Mouse (Mus musculus) liver, embryonic 15.5 days (tissue): Measurements from ENCODE around the gene 5730522E02Rik. TPM values are rescaled to one million over a fixed set of nuclear protein-coding genes. Genes with fewer than 3 reads are reported as not detected.

Source experiments
- ATAC-seq: fragments of 200-750 bp; cut with Nextera tagmentation; 2 replicates; pipeline ENCODE4 v1.8.0; 2017; ENCODE audit warnings: moderate number of reproducible peaks, mild to moderate bottlenecking, moderate library complexity; ENCODE audit not compliant: insufficient read depth
- H3K27ac ChIP-seq: fragments of 300-500 bp; sonication (generic); replicated peaks from 2 replicates; pipeline ENCODE4 v1.5.1; 2015; ENCODE audit warnings: mild to moderate bottlenecking, inconsistent platforms
- H3K27me3 ChIP-seq: fragments of 300-500 bp; sonication (generic); 2 replicates; pipeline ENCODE4 v1.6.1; 2015; ENCODE audit warnings: mild to moderate bottlenecking, inconsistent platforms
- H3K36me3 ChIP-seq: fragments of 300-500 bp; sonication (generic); replicated peaks from 2 replicates; pipeline ENCODE4 v1.6.1; 2015; ENCODE audit warnings: moderate library complexity, mild to moderate bottlenecking, inconsistent platforms
- H3K4me1 ChIP-seq: fragments of 300-500 bp; sonication (generic); replicated peaks from 2 replicates; pipeline ENCODE4 v1.6.1; 2015; ENCODE audit warnings: inconsistent platforms
- H3K4me2 ChIP-seq: fragments of 300-500 bp; sonication (generic); 2 replicates; pipeline ENCODE4 v1.6.1; 2015; ENCODE audit warnings: moderate library complexity, mild to moderate bottlenecking, inconsistent platforms
- H3K4me3 ChIP-seq: fragments of 300-500 bp; sonication (generic); replicated peaks from 2 replicates; pipeline ENCODE4 v1.5.1; 2015; ENCODE audit warnings: mild to moderate bottlenecking, inconsistent platforms
- H3K9ac ChIP-seq: fragments of 300-500 bp; sonication (generic); 2 replicates; pipeline ENCODE4 v1.6.1; 2015; ENCODE audit warnings: moderate library complexity, mild to moderate bottlenecking, inconsistent platforms
- H3K9me3 ChIP-seq: fragments of 300-500 bp; sonication (generic); replicated peaks from 2 replicates; pipeline ENCODE4 v1.6.1; 2016; ENCODE audit warnings: inconsistent platforms
- WGBS: fragments of 180-500 bp; shearing (Covaris S2); methylation state at CpG from one replicate; pipeline ENCODE4 v1.1.7; 2015; ENCODE audit warnings: mixed read lengths; ENCODE audit not compliant: insufficient replicate concordance; 5-methylcytosine and 5-hydroxymethylcytosine counted together
- polyA plus RNA-seq: library from polyadenylated mRNA; unstranded; fragments of >200 nt; fragmentation: Nextera tagmentation; extraction: Ambion mirVana; gene quantifications from 2 replicates; pipeline ENCODE4 v1.2.1, GENCODE M21; 2015

The 5730522E02Rik gene
- polyA plus RNA-seq, 1 experiment from 2014 or later: 0.26 TPM

- Histone ChIP-seq H3K9ac (no peak overlapping the region), H3K4me3 (no peak overlapping the region), H3K4me2 (no peak overlapping the region), H3K27me3 (no peaks in the 10 kb centered on the region), H3K27ac (no peak overlapping the region), H3K4me1 (no peaks in the 10 kb centered on the region), H3K36me3 (no peaks in the 10 kb centered on the region), H3K9me3 (no peaks in the 10 kb centered on the region)
- WGBS: 39% methylated on average over 4 of the region's 4 CpGs
- ATAC-seq: no peak
Observed at GRCm38 (mm10) chr11:25872317-25872716, 338.2 kb downstream of the 5730522E02Rik start.

GRCm38 (mm10) chr11:25866292-25866691, 344.3 kb downstream of the 5730522E02Rik start:
- H3K4me1 ChIP-seq: no peaks in the 10 kb centered on the region
- no peaks in the 10 kb centered on the region for H3K9me3 ChIP-seq
- no peak overlapping the region for H3K4me2 ChIP-seq
- no peak overlapping the region for H3K27ac ChIP-seq
- no peak overlapping the region for H3K4me3 ChIP-seq
- H3K9ac ChIP-seq: no peak overlapping the region
- H3K27me3 ChIP-seq: no peaks in the 10 kb centered on the region
- WGBS: 49% methylated on average over 2 of the region's 2 CpGs
- no peaks in the 10 kb centered on the region for H3K36me3 ChIP-seq
- no peak for ATAC-seq

DNA sequence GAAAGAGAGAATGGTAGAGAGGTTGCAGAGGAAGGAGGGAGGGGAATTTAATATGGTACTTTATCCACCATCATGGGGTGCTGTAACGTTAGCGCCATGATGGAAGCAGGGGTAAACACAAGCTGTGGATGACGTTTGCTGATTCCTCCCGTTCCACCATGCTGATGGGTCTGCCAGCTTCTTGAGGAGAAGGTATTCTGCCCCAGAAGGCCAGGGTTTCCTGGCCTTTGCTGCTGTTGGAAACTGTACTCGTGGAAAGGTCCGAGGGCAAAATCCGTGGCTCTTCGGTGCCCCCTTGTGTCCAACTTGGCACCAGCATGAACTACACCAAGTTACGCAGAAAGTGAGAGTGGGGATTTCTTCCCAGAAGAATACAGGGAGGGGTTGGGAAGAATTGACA, 347.9 kb downstream of the 5730522E02Rik start:
- Histone ChIP-seq H3K27ac (no peak overlapping the region), H3K4me2 (no peak overlapping the region), H3K4me3 (no peak overlapping the region), H3K36me3 (no peaks in the 10 kb centered on the region), H3K9ac (no peak overlapping the region), H3K9me3 (no peaks in the 10 kb centered on the region), H3K27me3 (no peaks in the 10 kb centered on the region), H3K4me1 (no peaks in the 10 kb centered on the region)
- WGBS: 15% methylated on average over 9 of the region's 9 CpGs
- ATAC-seq: no peak

- H3K27ac ChIP-seq: no peak overlapping the region
- no peak for ATAC-seq
- H3K9ac ChIP-seq: no peak overlapping the region
- no peaks in the 10 kb centered on the region for H3K9me3 ChIP-seq
- H3K4me3 ChIP-seq: no peak overlapping the region
- no peak overlapping the region for H3K4me2 ChIP-seq
- WGBS: 54% methylated on average over 16 of the region's 16 CpGs
- no peaks in the 10 kb centered on the region for H3K27me3 ChIP-seq
- H3K4me1 ChIP-seq: no peaks in the 10 kb centered on the region
- no peaks in the 10 kb centered on the region for H3K36me3 ChIP-seq
Observed at GRCm38 (mm10) chr11:25856629-25857568, 353.7 kb downstream of the 5730522E02Rik start.

- no peak for ATAC-seq
- Histone ChIP-seq H3K9me3 (no peaks in the 10 kb centered on the region), H3K9ac (no peak overlapping the region), H3K4me2 (no peak overlapping the region), H3K36me3 (no peaks in the 10 kb centered on the region), H3K27me3 (no peaks in the 10 kb centered on the region), H3K27ac (no peak overlapping the region), H3K4me1 (no peaks in the 10 kb centered on the region), H3K4me3 (no peak overlapping the region)
- 67% methylated on average over 9 of the region's 9 CpGs for WGBS
Observed at GRCm38 (mm10) chr11:25855794-25856193, 354.8 kb downstream of the 5730522E02Rik start.

- Histone ChIP-seq H3K9me3 (no peaks in the 10 kb centered on the region), H3K36me3 (no peaks in the 10 kb centered on the region), H3K27ac (no peak overlapping the region), H3K9ac (no peak overlapping the region), H3K27me3 (no peaks in the 10 kb centered on the region), H3K4me1 (no peaks in the 10 kb centered on the region), H3K4me3 (no peak overlapping the region), H3K4me2 (no peak overlapping the region)
- ATAC-seq: no peak
- WGBS: 67% methylated on average over 10 of the region's 10 CpGs
Observed at GRCm38 (mm10) chr11:25854216-25854615, 356.3 kb downstream of the 5730522E02Rik start.

- no peak overlapping the region for H3K4me3 ChIP-seq
- no peaks in the 10 kb centered on the region for H3K36me3 ChIP-seq
- ATAC-seq: no peak
- H3K27ac ChIP-seq: no peak overlapping the region
- no peaks in the 10 kb centered on the region for H3K27me3 ChIP-seq
- WGBS: 39% methylated on average over 5 of the region's 5 CpGs
- no peaks in the 10 kb centered on the region for H3K9me3 ChIP-seq
- no peak overlapping the region for H3K9ac ChIP-seq
- no peak overlapping the region for H3K4me2 ChIP-seq
- no peaks in the 10 kb centered on the region for H3K4me1 ChIP-seq
Observed at GRCm38 (mm10) chr11:25853032-25853431, 357.5 kb downstream of the 5730522E02Rik start.

DNA sequence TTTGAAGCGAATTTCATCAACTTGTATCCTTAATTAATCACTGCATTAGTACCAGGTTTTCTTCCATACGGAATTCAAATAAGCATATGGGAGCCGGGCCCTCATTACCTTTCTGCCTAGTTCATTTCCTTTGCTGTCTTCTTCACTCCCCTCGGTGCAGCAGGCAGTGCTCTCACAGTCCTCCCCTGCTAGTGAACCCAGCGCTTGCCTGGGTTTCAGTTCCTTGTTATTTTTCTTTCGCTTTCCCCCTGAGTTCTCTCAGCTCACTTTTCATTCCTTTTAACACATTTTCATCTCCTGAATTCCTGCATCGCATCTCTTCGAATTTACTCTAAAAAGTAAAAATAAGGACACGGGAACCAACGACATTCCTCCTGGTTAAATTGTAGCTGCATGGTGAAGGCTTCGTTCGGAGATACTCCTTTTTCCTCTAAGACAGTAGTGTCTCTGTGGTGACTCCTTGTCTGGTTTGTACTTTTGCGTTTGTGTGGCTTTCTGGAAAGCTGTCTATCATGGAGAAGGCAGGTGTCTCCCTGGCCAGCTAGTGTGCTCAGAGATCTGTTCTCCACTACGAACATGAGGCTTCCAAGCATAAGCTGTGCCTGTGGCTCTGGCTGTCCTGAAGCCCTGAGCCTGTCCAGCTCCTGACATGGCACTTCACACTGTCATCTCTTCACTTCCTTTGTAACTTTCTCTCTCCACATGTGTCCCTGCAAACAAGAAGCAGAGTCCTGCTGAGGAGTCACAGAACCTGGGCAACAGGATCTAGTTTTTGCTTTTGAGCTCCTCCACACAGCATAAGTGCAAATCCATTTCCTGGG, 361.5 kb downstream of the 5730522E02Rik start:
- H3K9me3 ChIP-seq: no peaks in the 10 kb centered on the region
- H3K4me2 ChIP-seq: no peak overlapping the region
- no peak for ATAC-seq
- no peaks in the 10 kb centered on the region for H3K36me3 ChIP-seq
- WGBS: 48% methylated on average over 14 of the region's 14 CpGs
- no peak overlapping the region for H3K27ac ChIP-seq
- H3K27me3 ChIP-seq: no peaks in the 10 kb centered on the region
- H3K4me1 ChIP-seq: no peaks in the 10 kb centered on the region
- H3K9ac ChIP-seq: no peak overlapping the region
- H3K4me3 ChIP-seq: no peak overlapping the region

DNA sequence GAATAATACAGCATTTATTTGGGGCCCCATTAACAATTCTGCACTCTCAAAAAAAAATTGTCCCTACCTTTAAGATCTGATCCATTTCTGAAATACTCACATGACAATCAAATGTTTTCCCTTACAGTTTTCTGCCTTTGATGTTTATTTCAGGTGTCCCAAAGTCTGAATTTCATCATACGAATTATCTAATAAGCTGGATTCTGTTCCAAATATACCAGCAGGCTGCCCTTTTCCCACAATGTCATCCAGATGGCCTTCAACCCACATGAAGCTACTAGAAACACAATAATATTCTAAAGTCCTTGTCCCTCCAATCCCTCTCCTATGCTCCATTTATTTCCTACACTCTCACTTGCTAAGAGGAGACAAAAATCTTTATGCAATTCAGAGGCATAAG, 372.1 kb downstream of the 5730522E02Rik start:
- Histone ChIP-seq H3K4me3 (no peak overlapping the region), H3K27ac (no peak overlapping the region), H3K4me2 (no peak overlapping the region), H3K9ac (no peak overlapping the region), H3K4me1 (no peaks in the 10 kb centered on the region), H3K27me3 (no peaks in the 10 kb centered on the region), H3K36me3 (no peaks in the 10 kb centered on the region), H3K9me3 (no peaks in the 10 kb centered on the region)
- WGBS: 46% methylated on average over 1 of the region's 1 CpGs
- ATAC-seq: no peak

DNA sequence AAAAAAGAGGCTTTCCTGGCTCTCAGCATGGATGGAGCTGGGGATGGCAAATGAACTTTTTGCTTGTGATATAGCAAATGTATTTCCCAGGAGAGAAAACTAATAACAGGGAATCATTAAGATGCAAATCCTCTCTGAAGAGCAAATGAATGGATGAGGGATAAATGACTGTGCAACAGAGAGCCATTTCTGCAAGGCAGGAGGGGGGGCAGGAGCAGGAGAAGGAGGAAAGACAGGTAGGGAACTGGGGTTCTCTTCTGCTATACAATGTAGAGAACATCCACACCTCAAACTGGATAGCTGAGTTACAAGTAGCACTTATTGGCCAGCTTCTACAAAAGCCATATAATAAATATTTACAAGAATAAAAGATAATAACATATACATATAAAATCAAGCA, 390.8 kb downstream of the 5730522E02Rik start:
- no peak overlapping the region for H3K4me2 ChIP-seq
- H3K9me3 ChIP-seq: no peaks in the 10 kb centered on the region
- no peaks in the 10 kb centered on the region for H3K4me1 ChIP-seq
- ATAC-seq: no peak
- no peak overlapping the region for H3K9ac ChIP-seq
- H3K36me3 ChIP-seq: no peaks in the 10 kb centered on the region
- no peak overlapping the region for H3K4me3 ChIP-seq
- no peaks in the 10 kb centered on the region for H3K27me3 ChIP-seq
- no peak overlapping the region for H3K27ac ChIP-seq

DNA sequence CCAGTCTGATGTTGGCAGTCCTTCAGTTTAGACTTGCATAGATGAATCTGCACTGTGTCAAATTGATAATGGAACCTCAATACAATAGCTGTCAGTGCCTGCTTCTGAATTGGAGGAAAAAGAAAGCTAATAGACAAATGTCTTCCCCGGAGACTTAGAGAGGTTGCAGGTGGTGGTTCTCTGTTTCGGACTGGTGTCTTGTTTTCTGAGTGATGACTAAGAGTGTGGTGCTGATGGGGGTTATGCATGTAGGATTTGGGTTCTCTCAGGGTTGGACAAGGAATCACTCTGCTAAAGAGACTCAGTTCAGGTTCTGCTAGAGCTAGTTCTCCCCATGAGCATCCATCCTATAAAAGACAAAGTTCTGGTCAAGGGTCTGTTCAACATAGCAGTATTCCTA, 397.1 kb downstream of the 5730522E02Rik start:
- no peak overlapping the region for H3K27ac ChIP-seq
- H3K9me3 ChIP-seq: no peaks in the 10 kb centered on the region
- no peak overlapping the region for H3K4me2 ChIP-seq
- H3K27me3 ChIP-seq: no peaks in the 10 kb centered on the region
- H3K9ac ChIP-seq: no peak overlapping the region
- ATAC-seq: no peak
- H3K36me3 ChIP-seq: no peaks in the 10 kb centered on the region
- H3K4me3 ChIP-seq: no peak overlapping the region
- no peaks in the 10 kb centered on the region for H3K4me1 ChIP-seq
- WGBS: 67% methylated on average over 2 of the region's 2 CpGs
